Mouse (Mus musculus): ENCODE measurements around the gene Ttc28. TPM values are rescaled to one million over a fixed set of nuclear protein-coding genes. Genes with fewer than 3 reads are reported as not detected.

Gene Ttc28
- polyA plus RNA-seq, 1 experiment from 2014 or later: 22.8 TPM

GRCm38 (mm10) chr5:111017319-111017718 lies 137.7 kb downstream of the Ttc28 start:
- H3K4me2 ChIP-seq: no peak overlapping the region
- no peak for ATAC-seq
- H3K4me3 ChIP-seq: no peak overlapping the region
- H3K27ac ChIP-seq: no peak overlapping the region
- 77% methylated on average over 4 of the region's 4 CpGs for WGBS
- no peaks in the 10 kb centered on the region for H3K27me3 ChIP-seq
- H3K36me3 ChIP-seq (ENCODE audit: poor library complexity, severe bottlenecking): 0 out of 2 replicates have a peak, but pooled peaks cover 4% of the 10 kb centered on the region
- H3K9me3 ChIP-seq (replicated peaks): no peaks in the 10 kb centered on the region
- H3K9ac ChIP-seq: no peak overlapping the region
- peaks cover 62% of the 10 kb centered on the region for H3K4me1 ChIP-seq

- H3K9me3 ChIP-seq (replicated peaks): no peaks in the 10 kb centered on the region
- H3K27me3 ChIP-seq: no peaks in the 10 kb centered on the region
- H3K4me2 ChIP-seq: no peak overlapping the region
- no peaks in the 10 kb centered on the region for H3K36me3 ChIP-seq (ENCODE audit: poor library complexity, severe bottlenecking)
- H3K27ac ChIP-seq: peak overlapping the region; percentile 78
- 82% methylated on average over 9 of the region's 9 CpGs for WGBS
- ATAC-seq: no peak
- no peak overlapping the region for H3K9ac ChIP-seq
- H3K4me3 ChIP-seq: no peak overlapping the region
- H3K4me1 ChIP-seq: peaks cover 76% of the 10 kb centered on the region
Measured at GRCm38 (mm10) chr5:111022339-111022738, 142.7 kb downstream of the Ttc28 start.

GRCm38 (mm10) chr5:111022940-111023339 lies 143.3 kb downstream of the Ttc28 start:
- ATAC-seq: no peak
- no peak overlapping the region for H3K4me3 ChIP-seq
- H3K36me3 ChIP-seq (ENCODE audit: poor library complexity, severe bottlenecking): no peaks in the 10 kb centered on the region
- peaks cover 81% of the 10 kb centered on the region for H3K4me1 ChIP-seq
- peak overlapping the region; percentile 78 for H3K27ac ChIP-seq
- no peaks in the 10 kb centered on the region for H3K9me3 ChIP-seq (replicated peaks)
- WGBS: 84% methylated on average over 1 of the region's 1 CpGs
- H3K9ac ChIP-seq: no peak overlapping the region
- H3K27me3 ChIP-seq: no peaks in the 10 kb centered on the region
- H3K4me2 ChIP-seq: no peak overlapping the region

GRCm38 (mm10) chr5:111024621-111025020 lies 145.0 kb downstream of the Ttc28 start:
- Histone ChIP-seq H3K4me1 (peaks cover 81% of the 10 kb centered on the region), H3K36me3 (ENCODE audit: poor library complexity, severe bottlenecking) (no peaks in the 10 kb centered on the region), H3K4me3 (no peak overlapping the region), H3K9me3 (replicated peaks) (no peaks in the 10 kb centered on the region), H3K4me2 (no peak overlapping the region), H3K27ac (peak overlapping the region; percentile 78), H3K27me3 (no peaks in the 10 kb centered on the region), H3K9ac (0 out of 2 replicates have a peak overlapping the region, but pooled peaks have one; percentile 37)
- peak; percentile 23; the same call in 1 of the 2 replicates for ATAC-seq
- WGBS: 71% methylated on average over 13 of the region's 13 CpGs

GRCm38 (mm10) chr5:111025476-111025875 lies 145.9 kb downstream of the Ttc28 start:
- H3K27ac ChIP-seq: peak overlapping the region; percentile 78

GRCm38 (mm10) chr5:111026209-111026608 lies 146.6 kb downstream of the Ttc28 start:
- H3K27ac ChIP-seq: 0 out of 2 replicates have a peak overlapping the region, but pooled peaks have one; percentile 8
- H3K27me3 ChIP-seq: no peaks in the 10 kb centered on the region
- H3K9ac ChIP-seq: 0 out of 2 replicates have a peak overlapping the region, but pooled peaks have one; percentile 24
- 64% methylated on average over 8 of the region's 8 CpGs for WGBS
- H3K4me3 ChIP-seq: no peak overlapping the region
- H3K9me3 ChIP-seq (replicated peaks): no peaks in the 10 kb centered on the region
- H3K4me2 ChIP-seq: no peak overlapping the region
- peaks cover 77% of the 10 kb centered on the region for H3K4me1 ChIP-seq
- ATAC-seq: no peak
- H3K36me3 ChIP-seq (ENCODE audit: poor library complexity, severe bottlenecking): no peaks in the 10 kb centered on the region

More at GRCm38 (mm10) chr5:111025476-111025875, 145.9 kb downstream of the Ttc28 start:
- Histone ChIP-seq H3K4me1 (peaks cover 77% of the 10 kb centered on the region), H3K4me2 (peak overlapping the region; percentile 11; the same call in 1 of the 2 replicates), H3K9ac (peak overlapping the region; percentile 43), H3K4me3 (no peak overlapping the region), H3K27me3 (no peaks in the 10 kb centered on the region), H3K36me3 (ENCODE audit: poor library complexity, severe bottlenecking) (no peaks in the 10 kb centered on the region), H3K9me3 (replicated peaks) (no peaks in the 10 kb centered on the region)
- WGBS: 43% methylated on average over 14 of the region's 14 CpGs
- no peak for ATAC-seq

GRCm38 (mm10) chr5:111028340-111028739 lies 148.7 kb downstream of the Ttc28 start:
- Histone ChIP-seq H3K4me2 (no peak overlapping the region), H3K36me3 (ENCODE audit: poor library complexity, severe bottlenecking) (no peaks in the 10 kb centered on the region), H3K9me3 (replicated peaks) (no peaks in the 10 kb centered on the region), H3K9ac (no peak overlapping the region), H3K27ac (0 out of 2 replicates have a peak overlapping the region, but pooled peaks have one; percentile 27), H3K27me3 (no peaks in the 10 kb centered on the region), H3K4me3 (no peak overlapping the region), H3K4me1 (peaks cover 67% of the 10 kb centered on the region)
- WGBS: 68% methylated on average over 4 of the region's 4 CpGs
- ATAC-seq: no peak

GRCm38 (mm10) chr5:111028952-111029351 lies 149.3 kb downstream of the Ttc28 start:
- no peaks in the 10 kb centered on the region for H3K9me3 ChIP-seq (replicated peaks)
- H3K27me3 ChIP-seq: no peaks in the 10 kb centered on the region
- no peak for ATAC-seq
- WGBS: 77% methylated on average over 9 of the region's 9 CpGs
- no peak overlapping the region for H3K4me2 ChIP-seq
- H3K27ac ChIP-seq: no peak overlapping the region
- no peak overlapping the region for H3K9ac ChIP-seq
- H3K36me3 ChIP-seq (ENCODE audit: poor library complexity, severe bottlenecking): no peaks in the 10 kb centered on the region
- H3K4me1 ChIP-seq: peaks cover 61% of the 10 kb centered on the region
- no peak overlapping the region for H3K4me3 ChIP-seq

GRCm38 (mm10) chr5:111032687-111033295 lies 153.2 kb downstream of the Ttc28 start:
- Histone ChIP-seq H3K9ac (no peak overlapping the region), H3K9me3 (replicated peaks) (no peaks in the 10 kb centered on the region), H3K4me2 (no peak overlapping the region), H3K36me3 (ENCODE audit: poor library complexity, severe bottlenecking) (no peaks in the 10 kb centered on the region), H3K27me3 (no peaks in the 10 kb centered on the region), H3K4me1 (peaks cover 41% of the 10 kb centered on the region), H3K27ac (0 out of 2 replicates have a peak overlapping the region, but pooled peaks have one; percentile 28), H3K4me3 (no peak overlapping the region)
- WGBS: 69% methylated on average over 10 of the region's 10 CpGs
- ATAC-seq: no peak

- Histone ChIP-seq H3K4me3 (no peak overlapping the region), H3K9ac (no peak overlapping the region), H3K9me3 (replicated peaks) (no peaks in the 10 kb centered on the region), H3K27me3 (no peaks in the 10 kb centered on the region), H3K4me1 (peaks cover 41% of the 10 kb centered on the region), H3K27ac (no peak overlapping the region), H3K4me2 (no peak overlapping the region), H3K36me3 (ENCODE audit: poor library complexity, severe bottlenecking) (no peaks in the 10 kb centered on the region)
- ATAC-seq: no peak
- WGBS: 93% methylated on average over 4 of the region's 4 CpGs
Measured at GRCm38 (mm10) chr5:111033489-111033888, 153.9 kb downstream of the Ttc28 start.

- peaks cover 60% of the 10 kb centered on the region for H3K4me1 ChIP-seq
- 65% methylated on average over 7 of the region's 7 CpGs for WGBS
- ATAC-seq: peak; percentile 59; the same call in 1 of the 2 replicates
Measured at GRCm38 (mm10) chr5:111037123-111037748, 157.6 kb downstream of the Ttc28 start.

GRCm38 (mm10) chr5:111039771-111040170 lies 160.2 kb downstream of the Ttc28 start:
- H3K4me1 ChIP-seq: peaks cover 77% of the 10 kb centered on the region
- H3K9ac ChIP-seq: no peak overlapping the region
- H3K9me3 ChIP-seq (replicated peaks): no peaks in the 10 kb centered on the region
- no peaks in the 10 kb centered on the region for H3K27me3 ChIP-seq
- no peaks in the 10 kb centered on the region for H3K36me3 ChIP-seq (ENCODE audit: poor library complexity, severe bottlenecking)
- no peak for ATAC-seq
- H3K4me3 ChIP-seq: no peak overlapping the region
- H3K27ac ChIP-seq: peak overlapping the region; percentile 51
- 62% methylated on average over 6 of the region's 6 CpGs for WGBS
- no peak overlapping the region for H3K4me2 ChIP-seq

More at GRCm38 (mm10) chr5:111037123-111037748, 157.6 kb downstream of the Ttc28 start:
- no peaks in the 10 kb centered on the region for H3K9me3 ChIP-seq (replicated peaks)
- peak overlapping the region; percentile 84 for H3K27ac ChIP-seq
- H3K4me2 ChIP-seq: no peak overlapping the region
- no peak overlapping the region for H3K9ac ChIP-seq
- H3K36me3 ChIP-seq (ENCODE audit: poor library complexity, severe bottlenecking): no peaks in the 10 kb centered on the region
- H3K4me3 ChIP-seq: no peak overlapping the region
- no peaks in the 10 kb centered on the region for H3K27me3 ChIP-seq

Measured in forebrain, embryonic 13.5 days (tissue).